Mouse (Mus musculus) kidney, adult 2 months (tissue): ENCODE data around the gene Exosc1. TPM values are rescaled to one million over a fixed set of nuclear protein-coding genes. Genes with fewer than 3 reads are reported as not detected.

ENCODE experiments used
- DNase-seq: peaks from one replicate; pipeline ENCODE4 v3.0.0; 2021
- H3K27ac ChIP-seq: fragments of 200-500 bp; 2 replicates; pipeline ENCODE4 v1.5.1; 2012; ENCODE audit warnings: low read depth, low read length, control low read depth, inconsistent platforms; ENCODE audit not compliant: insufficient read depth
- H3K27me3 ChIP-seq: fragments of 200-500 bp; replicated peaks from 2 replicates; pipeline ENCODE4 v1.6.1; 2012; ENCODE audit warnings: mild to moderate bottlenecking, moderate library complexity, low read length, inconsistent platforms; ENCODE audit not compliant: control insufficient read depth, insufficient read depth
- H3K36me3 ChIP-seq: fragments of 200-500 bp; 2 replicates; pipeline ENCODE4 v1.6.1; 2012; ENCODE audit warnings: mild to moderate bottlenecking, moderate library complexity, low read length, inconsistent platforms; ENCODE audit not compliant: control insufficient read depth, insufficient read depth
- H3K4me1 ChIP-seq: fragments of 200-500 bp; 2 replicates; pipeline ENCODE4 v1.6.1; 2011; ENCODE audit warnings: low read length; ENCODE audit not compliant: control insufficient read depth, insufficient read depth
- H3K4me3 ChIP-seq: fragments of 200-500 bp; 2 replicates; pipeline ENCODE4 v1.5.1; 2011; ENCODE audit warnings: mild to moderate bottlenecking, low read depth, low read length, control low read depth; ENCODE audit not compliant: insufficient read depth
- CTCF ChIP-seq: fragments of 200-500 bp; conservative IDR thresholded peaks from 2 replicates; pipeline ENCODE4 v1.5.1; 2011; ENCODE audit warnings: low read depth, mild to moderate bottlenecking, control low read depth, low read length, moderate library complexity, mixed read lengths; ENCODE audit not compliant: insufficient read depth, insufficient read length
- POLR2A ChIP-seq: fragments of 200-500 bp; IDR thresholded peaks from one replicate; pipeline ENCODE4 v1.6.1; 2011; ENCODE audit warnings: low read depth, low read length, control low read depth
- WGBS: fragments of 180-500 bp; shearing (Covaris S2); methylation state at CpG from one replicate; pipeline ENCODE4 v1.1.7; 2018; 5-methylcytosine and 5-hydroxymethylcytosine counted together
- polyA plus RNA-seq: library from polyadenylated mRNA; depleted of rRNA; stranded (reverse); fragments of >200 nt; gene quantifications from 2 replicates; pipeline ENCODE4 v1.2.3, GENCODE M21; 2012

Gene Exosc1
- polyA plus RNA-seq, 1 experiment, result 15.2 TPM

GRCm38 (mm10) chr19:41913774-41914591 lies 19.2 kb downstream of the Exosc1 start:
- DNase-seq, result no peak
- Histone ChIP-seq H3K27me3 (no peaks in the 10 kb centered on the region), H3K36me3 (peaks cover 5% of the 10 kb centered on the region), H3K4me1 (peaks cover 15% of the 10 kb centered on the region; the same call in 1 of the 2 replicates), H3K27ac (no peak overlapping the region), H3K4me3 (peak overlapping the region; percentile 11; the same call in 1 of the 2 replicates)
- TF ChIP-seq CTCF, result no peak
- no peak for TF ChIP-seq POLR2A
- 44% methylated on average over 6 of the region's 6 CpGs for WGBS

GRCm38 (mm10) chr19:41912121-41913080 lies 20.8 kb downstream of the Exosc1 start:
- Histone ChIP-seq H3K36me3 (peaks cover 5% of the 10 kb centered on the region), H3K4me3 (peak overlapping the region; percentile 99), H3K27me3 (no peaks in the 10 kb centered on the region), H3K27ac (peak overlapping the region; percentile 94), H3K4me1 (peaks cover 15% of the 10 kb centered on the region; the same call in 1 of the 2 replicates)
- DNase-seq, result peak; percentile 60
- no peak for TF ChIP-seq POLR2A
- TF ChIP-seq CTCF, result no peak
- 1% methylated on average over 53 of the region's 53 CpGs for WGBS

DNA sequence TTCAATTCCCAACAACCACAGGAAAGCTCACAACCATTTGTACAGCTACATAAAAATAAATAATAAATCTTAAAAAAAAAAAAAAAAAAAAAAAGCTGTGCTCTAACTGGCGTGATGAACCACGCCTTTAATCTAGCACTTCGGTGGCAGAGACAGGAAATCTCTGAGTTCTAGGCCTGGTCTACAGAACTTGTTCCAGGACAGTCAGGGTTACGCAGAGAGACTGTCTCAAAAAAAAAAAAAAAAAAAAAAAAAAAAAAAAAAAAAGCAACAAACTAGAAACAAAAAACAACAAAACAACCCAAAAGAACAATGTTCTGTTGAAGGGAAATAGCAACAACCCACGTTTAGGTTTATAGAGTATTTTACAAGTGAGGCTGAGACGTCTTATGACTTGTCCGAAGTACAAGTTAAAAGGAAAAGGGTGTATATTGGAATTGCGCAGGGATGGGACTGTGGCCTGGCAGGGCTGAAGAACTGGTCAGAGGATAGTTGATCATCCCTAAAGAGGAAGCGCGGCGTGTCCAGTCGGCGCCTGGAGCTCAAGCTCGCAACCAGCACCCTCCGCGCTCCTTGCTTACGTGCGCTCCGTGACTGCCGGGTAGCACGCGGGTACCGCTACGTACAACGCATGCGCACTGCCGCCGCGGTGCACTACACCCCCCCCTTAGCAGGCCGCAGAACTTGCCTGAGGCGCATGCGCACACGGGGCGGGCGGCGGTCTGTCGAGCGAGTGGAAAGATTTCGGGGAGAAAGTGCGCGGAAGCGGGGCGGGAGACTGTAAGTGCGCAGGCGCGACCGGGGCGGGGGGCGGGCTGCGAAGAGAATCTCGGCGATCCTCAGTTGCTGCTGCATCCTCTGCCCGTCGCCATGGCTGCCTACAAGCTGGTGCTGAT lies 21.8 kb downstream of the Exosc1 start, which contains the start of gene Pgam1:
Gene Pgam1, plus strand, starts transcription at position 746 of the 896 bp plus-strand sequence.
- peaks cover 20% of the 10 kb centered on the region; the same call in 1 of the 2 replicates for H3K4me1 ChIP-seq
- no peaks in the 10 kb centered on the region for H3K27me3 ChIP-seq
- TF ChIP-seq POLR2A (peak; percentile 51), CTCF (no peak)
- peak; percentile 98 for DNase-seq
- peaks cover 1% of the 10 kb centered on the region; the same call in 1 of the 2 replicates for H3K36me3 ChIP-seq
- 2% methylated on average over 54 of the region's 54 CpGs for WGBS
- H3K4me3 ChIP-seq, result peak within 1 kb of the TSS; percentile 99
- peak within 1 kb of the TSS; percentile 94 for H3K27ac ChIP-seq

DNA sequence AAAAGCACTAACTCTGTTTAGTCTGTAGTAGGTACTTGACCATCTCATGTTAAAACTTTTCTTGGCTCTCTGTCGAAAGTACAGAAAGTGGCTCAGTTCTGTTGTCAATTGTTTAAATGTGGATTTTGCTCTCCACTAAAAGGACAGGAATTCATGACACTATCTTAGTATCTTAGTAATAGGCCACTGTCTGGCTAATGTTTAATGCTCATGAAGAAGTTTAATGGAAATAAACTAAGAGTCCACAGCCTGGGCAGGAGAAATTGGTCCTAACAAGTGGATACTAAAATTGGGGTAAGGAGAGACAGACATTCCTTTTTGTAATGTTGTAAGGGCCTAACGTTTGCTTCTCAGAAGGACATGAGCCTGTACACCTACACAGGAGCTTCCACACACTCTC lies 22.8 kb downstream of the Exosc1 start:
- H3K4me3 ChIP-seq, result no peak overlapping the region
- WGBS, result 44% methylated on average over 2 of the region's 2 CpGs
- peak; percentile 73 for DNase-seq
- no peak overlapping the region for H3K27ac ChIP-seq
- H3K27me3 ChIP-seq, result no peaks in the 10 kb centered on the region
- no peaks in the 10 kb centered on the region for H3K36me3 ChIP-seq
- H3K4me1 ChIP-seq, result peaks cover 20% of the 10 kb centered on the region; the same call in 1 of the 2 replicates
- TF ChIP-seq POLR2A, result no peak

GRCm38 (mm10) chr19:41908736-41909135 lies 24.5 kb downstream of the Exosc1 start:
- no peaks in the 10 kb centered on the region for H3K36me3 ChIP-seq
- peak; percentile 73 for DNase-seq
- peaks cover 16% of the 10 kb centered on the region; the same call in 1 of the 2 replicates for H3K4me1 ChIP-seq
- TF ChIP-seq CTCF, result no peak
- TF ChIP-seq POLR2A, result no peak
- no peaks in the 10 kb centered on the region for H3K27me3 ChIP-seq
- no peak overlapping the region for H3K27ac ChIP-seq
- no peak overlapping the region for H3K4me3 ChIP-seq
- WGBS, result 56% methylated on average over 3 of the region's 3 CpGs

DNA sequence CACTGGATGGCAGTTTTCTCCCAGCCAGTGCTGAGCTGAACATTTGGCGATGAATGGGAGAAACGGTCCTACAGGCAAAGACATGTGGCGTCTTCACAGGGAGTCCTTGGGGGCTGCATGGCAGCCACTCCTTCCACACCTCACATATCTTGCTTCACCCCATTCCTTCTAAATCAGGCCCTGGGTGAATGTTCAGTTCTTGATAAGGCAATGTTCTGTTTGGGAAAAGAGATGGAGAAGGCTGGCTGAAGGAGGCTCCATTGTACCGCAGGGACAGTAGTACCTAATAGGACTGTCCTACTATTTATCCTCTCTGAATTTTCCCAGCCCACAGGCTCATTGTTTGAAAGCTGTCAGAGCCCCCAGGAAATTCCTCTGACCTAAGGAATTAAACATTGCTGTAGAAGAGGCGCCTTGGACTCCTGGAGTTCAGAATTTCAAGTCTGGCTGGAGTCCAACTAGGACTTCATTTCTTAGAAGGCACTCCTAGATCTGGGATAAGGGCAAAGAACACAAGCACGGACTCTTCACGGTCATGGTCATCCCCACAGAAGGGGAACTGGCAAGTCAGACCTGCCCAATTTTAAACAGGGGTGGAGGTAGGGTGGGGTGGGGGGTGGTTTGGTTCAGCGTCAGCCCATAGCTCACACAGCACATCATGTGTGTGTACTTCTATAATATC lies 26.0 kb downstream of the Exosc1 start:
- Histone ChIP-seq H3K4me3 (no peak overlapping the region), H3K27me3 (no peaks in the 10 kb centered on the region), H3K36me3 (no peaks in the 10 kb centered on the region), H3K4me1 (peaks cover 5% of the 10 kb centered on the region; the same call in 1 of the 2 replicates), H3K27ac (no peak overlapping the region)
- 47% methylated on average over 8 of the region's 8 CpGs for WGBS
- DNase-seq, result peak; percentile 87
- TF ChIP-seq CTCF, result no peak
- no peak for TF ChIP-seq POLR2A
